Mouse (Mus musculus) lung, postnatal 0 days (tissue): ENCODE measurements at regions not wholly inside any gene's neighbourhood (a gene's known extent, or its start where the extent isn't known, plus 50 kb on each side); places are given as distances from the start of the nearest gene placed in this dataset.

ENCODE experiments used
- CTCF ChIP-seq: IDR thresholded peaks from 2 replicates; pipeline ENCODE4 v1.5.1; 2016; ENCODE audit warnings: antibody characterized with exemption, mild to moderate bottlenecking
- EP300 ChIP-seq: IDR thresholded peaks from 2 replicates; pipeline ENCODE4 v1.6.1; 2016; ENCODE audit warnings: antibody characterized with exemption, mild to moderate bottlenecking, control low read depth

- TF ChIP-seq CTCF (no peak), EP300 (no peak)
Measured at GRCm38 (mm10) chr9:113029091-113029490, 679.0 kb downstream of the Pdcd6ip start.
